Mouse (Mus musculus) CH12.LX (cell line): ENCODE measurements around the gene Ppil2. TPM values are rescaled to one million over a fixed set of nuclear protein-coding genes. Genes with fewer than 3 reads are reported as not detected.

Experiments
- DNase-seq: peaks from one replicate; pipeline ENCODE4 v3.0.0-alpha.2; 2013; ENCODE audit errors: extremely low read depth
- H3K27ac ChIP-seq: 2 replicates; pipeline ENCODE4 v1.5.1; 2012; ENCODE audit warnings: low read depth, mild to moderate bottlenecking, control low read depth, moderate library complexity; ENCODE audit not compliant: insufficient read depth
- H3K27me3 ChIP-seq: replicated peaks from 2 replicates; pipeline ENCODE3; 2012; ENCODE audit warnings: inconsistent platforms
- H3K36me3 ChIP-seq, 2 experiments: replicated peaks in 1 of 2; 2 replicates each; pipeline versions ENCODE3 to v1.6.1; 2012; ENCODE audit warnings: inconsistent platforms in 1 of 2, low read length in 1 of 2, mild to moderate bottlenecking in 1 of 2, mixed read lengths in 1 of 2, moderate library complexity in 1 of 2; ENCODE audit not compliant: control insufficient read depth in 1 of 2, insufficient read depth in 1 of 2
- H3K4me1 ChIP-seq, 2 experiments: 2 replicates each; pipeline ENCODE4 v1.6.1; 2012; ENCODE audit warnings: inconsistent platforms in 1 of 2, moderate library complexity in 1 of 2; ENCODE audit not compliant: insufficient read depth in 2 of 2, control insufficient read depth in 1 of 2
- H3K4me2 ChIP-seq: 2 replicates; pipeline ENCODE4 v1.6.1; 2012; ENCODE audit warnings: low read depth, mild to moderate bottlenecking, control low read depth; ENCODE audit not compliant: poor library complexity, insufficient read depth, severe bottlenecking
- H3K4me3 ChIP-seq, 3 experiments: fragments of 150-350 bp in 1 of 3; sonication (generic) in 1 of 3; replicated peaks in 1 of 3; 2 replicates each; pipeline versions ENCODE3 to v1.5.1; 2011 to 2012; ENCODE audit warnings: low read depth in 2 of 3, low read length in 2 of 3, mild to moderate bottlenecking in 2 of 3, moderate library complexity in 2 of 3, control low read depth in 1 of 3, improper control_type of control experiment in 1 of 3, inconsistent platforms in 1 of 3, mixed read lengths in 1 of 3; ENCODE audit not compliant: poor library complexity in 1 of 3
- H3K79me2 ChIP-seq: replicated peaks from 2 replicates; pipeline ENCODE4 v1.6.1; 2012; ENCODE audit warnings: mild to moderate bottlenecking, moderate library complexity; ENCODE audit not compliant: control insufficient read depth, poor library complexity, insufficient read depth, severe bottlenecking; ENCODE audit errors: extremely low read depth
- H3K9ac ChIP-seq: 2 replicates; pipeline ENCODE4 v1.6.1; 2012; ENCODE audit warnings: low read depth, mild to moderate bottlenecking, control low read depth, moderate library complexity; ENCODE audit not compliant: insufficient read depth
- H3K9me3 ChIP-seq: replicated peaks from 2 replicates; pipeline ENCODE3; 2012; ENCODE audit warnings: low read length, inconsistent platforms, mixed read lengths
- BHLHE40 ChIP-seq: IDR thresholded peaks from 2 replicates; pipeline ENCODE4 v1.6.1; 2011; ENCODE audit warnings: mild to moderate bottlenecking, low read depth, low read length, improper control_type of control experiment
- CHD1 ChIP-seq: IDR thresholded peaks from 2 replicates; pipeline ENCODE4 v1.6.1; 2012; ENCODE audit warnings: low read depth, low read length, improper control_type of control experiment, inconsistent platforms
- CHD2 ChIP-seq: IDR thresholded peaks from 2 replicates; pipeline ENCODE4 v1.6.1; 2011; ENCODE audit warnings: low read length, improper control_type of control experiment
- CTCF ChIP-seq, 2 experiments: IDR thresholded peaks in 1 of 2; conservative IDR thresholded peaks in 1 of 2; 2 replicates each; pipeline ENCODE4 v1.5.1; 2011 to 2012; ENCODE audit warnings: low read depth in 2 of 2, low read length in 2 of 2, improper control_type of control experiment in 1 of 2, inconsistent platforms in 1 of 2, mild to moderate bottlenecking in 1 of 2, moderate library complexity in 1 of 2
- EP300 ChIP-seq: IDR thresholded peaks from 2 replicates; pipeline ENCODE4 v1.6.1; 2011; ENCODE audit warnings: low read length, improper control_type of control experiment
- HCFC1 ChIP-seq: IDR thresholded peaks from 2 replicates; pipeline ENCODE4 v1.6.1; 2012; ENCODE audit warnings: low read depth, mild to moderate bottlenecking, inconsistent platforms, low read length, improper control_type of control experiment
- JUND ChIP-seq: conservative IDR thresholded peaks from 2 replicates; pipeline ENCODE4 v1.6.1; 2011; ENCODE audit warnings: low read depth, low read length, improper control_type of control experiment
- KAT2A ChIP-seq: IDR thresholded peaks from 2 replicates; pipeline ENCODE4 v1.6.1; 2012; ENCODE audit warnings: low read length, improper control_type of control experiment, inconsistent platforms; ENCODE audit not compliant: insufficient replicate concordance
- MEF2A ChIP-seq: IDR thresholded peaks from 2 replicates; pipeline ENCODE4 v1.6.1; 2014; ENCODE audit warnings: low read depth, mild to moderate bottlenecking, inconsistent platforms, low read length, improper control_type of control experiment, borderline replicate concordance
- MYC ChIP-seq: IDR thresholded peaks from 2 replicates; pipeline ENCODE4 v1.6.1; 2011; ENCODE audit warnings: low read depth, mild to moderate bottlenecking, improper control_type of control experiment, low read length
- NELFE ChIP-seq: IDR thresholded peaks from 2 replicates; pipeline ENCODE4 v1.6.1; 2011; ENCODE audit warnings: low read depth, low read length, improper control_type of control experiment
- PAX5 ChIP-seq: IDR thresholded peaks from 2 replicates; pipeline ENCODE4 v1.6.1; 2012; ENCODE audit warnings: low read length, inconsistent platforms, mixed read lengths
- POLR2AphosphoS2 ChIP-seq: IDR thresholded peaks from 2 replicates; pipeline ENCODE4 v1.6.1; 2011; ENCODE audit warnings: low read depth, low read length, improper control_type of control experiment
- RAD21 ChIP-seq: IDR thresholded peaks from 2 replicates; pipeline ENCODE4 v1.6.1; 2011; ENCODE audit warnings: low read depth, mild to moderate bottlenecking, low read length, improper control_type of control experiment, moderate library complexity
- TBP ChIP-seq: conservative IDR thresholded peaks from 2 replicates; pipeline ENCODE4 v1.6.1; 2011; ENCODE audit warnings: low read depth, low read length, improper control_type of control experiment
- UBTF ChIP-seq: IDR thresholded peaks from 2 replicates; pipeline ENCODE4 v1.6.1; 2012; ENCODE audit warnings: low read depth, mild to moderate bottlenecking, inconsistent platforms, low read length, improper control_type of control experiment, moderate library complexity
- ZC3H11A ChIP-seq: IDR thresholded peaks from 2 replicates; pipeline ENCODE4 v1.6.1; 2012; ENCODE audit warnings: low read depth, mild to moderate bottlenecking, inconsistent platforms, low read length, improper control_type of control experiment
- ZKSCAN1 ChIP-seq: IDR thresholded peaks from 2 replicates; pipeline ENCODE4 v1.6.1; 2012; ENCODE audit warnings: low read depth, inconsistent platforms, low read length, improper control_type of control experiment, borderline replicate concordance
- ZNF384 ChIP-seq: IDR thresholded peaks from 2 replicates; pipeline ENCODE4 v1.6.1; 2012; ENCODE audit warnings: low read depth, low read length, improper control_type of control experiment, inconsistent platforms
- dilution Hi-C: fragments of 300-500 bp; cut with MboI; formaldehyde crosslinking; loops from 2 replicates; pipeline ENCODE4 v1.14.3; 2020; ENCODE audit warnings: low sequenced_read_pairs; ENCODE audit not compliant: extremely low pct_unique_long_range_greater_than_20kb, extremely low pct_ligation_motif_present
- in situ Hi-C: fragments of 300-500 bp; cut with MboI; formaldehyde crosslinking; loops from 3 replicates; pipeline ENCODE4 v1.14.3; 2019; ENCODE audit warnings: low sequenced_read_pairs, low pct_ligation_motif_present, low pct_unique_long_range_greater_than_20kb, mixed read lengths
- polyA plus RNA-seq: library from polyadenylated mRNA; unstranded; fragments of >175 nt; gene quantifications from 2 replicates; pipeline ENCODE4 v1.2.1, GENCODE M21; 2012; ENCODE audit warnings: low read depth; ENCODE audit not compliant: insufficient read length
- total RNA-seq, 2 experiments: library from RNA; depleted of rRNA; stranded (reverse); fragments of 300-350 nt in 1 of 2; fragments of >200 nt in 1 of 2; gene quantifications; 2 replicates each; pipeline ENCODE4 v1.2.3; 2012 to 2014

Gene Ppil2
- total and polyA plus RNA-seq, 3 experiments: 82.9 to 102 (median 90.1) TPM

- no peak overlapping the region for H3K27ac ChIP-seq
- no peak overlapping the region for H3K9ac ChIP-seq
- peaks cover 27% of the 10 kb centered on the region for H3K27me3 ChIP-seq
- no peaks in the 10 kb centered on the region for H3K36me3 ChIP-seq
- no peak overlapping the region for H3K4me2 ChIP-seq
- H3K4me1 ChIP-seq: peaks cover 10 to 21% of the 10 kb centered on the region in 2 experiments
- in situ Hi-C loops (loop anchor here (10.0 kb wide), 1 partner anchor 148 kb away; no protein-coding TSS in a partner anchor), dilution Hi-C loops (no loop called here)
- no peak for DNase-seq
- no peaks in the 10 kb centered on the region for H3K79me2 ChIP-seq
- TF ChIP-seq MYC (no peak), CTCF (conservative IDR thresholded peaks at IDR 0.05 in 1 of 2, IDR thresholded peaks at IDR 0.05 in 1 of 2; ENCODE audit: low read depth in 2 of 2, low read length in 2 of 2) (no peak), RAD21 (no peak), UBTF (no peak), KAT2A (no peak), CHD1 (no peak), POLR2AphosphoS2 (no peak), NELFE (no peak), MEF2A (no peak), TBP (no peak), ZC3H11A (no peak), BHLHE40 (no peak), ZKSCAN1 (no peak), JUND (no peak), PAX5 (no peak), CHD2 (no peak), EP300 (no peak)
- no peak overlapping the region for H3K4me3 ChIP-seq
- peaks cover 12% of the 10 kb centered on the region for H3K9me3 ChIP-seq
Observed at GRCm38 (mm10) chr16:17073000-17073399, 38.1 kb downstream of the Ppil2 start.

GRCm38 (mm10) chr16:17070716-17071115 is 40.3 kb downstream of the Ppil2 start:
- Histone ChIP-seq H3K27ac (no peak overlapping the region), H3K9me3 (peaks cover 7% of the 10 kb centered on the region), H3K4me3 (peak overlapping the region in 2 of 3 experiments; percentile 55 to 62), H3K27me3 (peaks cover 38% of the 10 kb centered on the region), H3K36me3 (no peaks in the 10 kb centered on the region), H3K4me1 (peaks cover 10 to 21% of the 10 kb centered on the region in 2 experiments), H3K79me2 (no peaks in the 10 kb centered on the region), H3K9ac (peak overlapping the region; percentile 69; the same call in 1 of the 2 replicates), H3K4me2 (peak overlapping the region; percentile 79; the same call in 1 of the 2 replicates)
- no peak for DNase-seq
- in situ Hi-C loops: loop anchor here (10.0 kb wide), 1 partner anchor 146 kb away; no protein-coding TSS in a partner anchor
- dilution Hi-C loops: no loop called here
- TF ChIP-seq CHD1: no peak
- no peak for TF ChIP-seq CTCF (conservative IDR thresholded peaks at IDR 0.05 in 1 of 2, IDR thresholded peaks at IDR 0.05 in 1 of 2; ENCODE audit: low read depth in 2 of 2, low read length in 2 of 2)
- TF ChIP-seq TBP: no peak
- TF ChIP-seq ZNF384: no peak
- TF ChIP-seq HCFC1: no peak
- no peak for TF ChIP-seq MYC
- no peak for TF ChIP-seq PAX5
